Comparison of ENCODE assay signal across 26 mouse cellular contexts in genomic region chr9:51950667-51951066, GRCm38 (mm10).
"Had no signal": no experiment of that assay in that cellular context is flagged by ENCODE, and none has a peak within 500 bp of the region (broad histone marks: within the 10 kb centered on the region; RNA-seq: fewer than 3 reads in every experiment).

No protein-coding gene starts in this region.

- H3K9ac ChIP-seq: heart, embryonic 12.5 days; hindbrain, embryonic 12.5 days; hindbrain, embryonic 14.5 days; intestine, embryonic 15.5 days; limb, embryonic 13.5 days; limb, embryonic 15.5 days; liver, embryonic 13.5 days; liver, embryonic 15.5 days had no signal

- ATAC-seq: hindbrain, embryonic 16.5 days; inflammation-experienced regulatory T-cells, adult 6 months; intestine, embryonic 15.5 days; intestine, postnatal 0 days had no signal

- DNase-seq: gastrocnemius, adult 2 months; gastrocnemius, postnatal 10 days; gastrocnemius, postnatal 25 days; heart, adult 2 months; heart, postnatal 4 days; kidney, adult 18-20 months; kidney, adult 8-10 months; kidney, postnatal 14 days; layer of hippocampus, adult 9-11 months; layer of hippocampus, postnatal 36 days; left cerebral cortex, postnatal 4 days; liver, embryonic 13.5 days had no signal

- H3K27me3 ChIP-seq: heart, embryonic 12.5 days; hindbrain, embryonic 12.5 days; intestine, embryonic 15.5 days; limb, embryonic 13.5 days; limb, embryonic 15.5 days; liver, embryonic 13.5 days; liver, embryonic 15.5 days had no signal

- H3K27ac ChIP-seq: gastrocnemius, adult 2 months; heart, adult 2 months; heart, embryonic 10.5 days; hindbrain, embryonic 10.5 days; hindbrain, embryonic 12.5 days; hindbrain, embryonic 14.5 days; intestine, embryonic 15.5 days; kidney, postnatal 0 days; limb, embryonic 13.5 days; limb, embryonic 15.5 days; liver, embryonic 13.5 days; liver, embryonic 15.5 days had no signal

- H3K4me3 ChIP-seq: gastrocnemius, adult 2 months; heart, adult 2 months; heart, embryonic 10.5 days; heart, embryonic 12.5 days; hindbrain, embryonic 10.5 days; hindbrain, embryonic 12.5 days; intestine, embryonic 15.5 days; limb, embryonic 13.5 days; limb, embryonic 15.5 days; liver, embryonic 13.5 days; liver, embryonic 15.5 days had no signal

- H3K9me3 ChIP-seq: heart, embryonic 10.5 days; heart, embryonic 12.5 days; hindbrain, embryonic 10.5 days; hindbrain, embryonic 12.5 days; intestine, embryonic 15.5 days; limb, embryonic 13.5 days; limb, embryonic 15.5 days; liver, embryonic 13.5 days; liver, embryonic 15.5 days had no signal

- H3K4me1 ChIP-seq: heart, embryonic 10.5 days; hindbrain, embryonic 10.5 days; hindbrain, embryonic 12.5 days; intestine, embryonic 15.5 days; limb, embryonic 13.5 days; limb, embryonic 15.5 days; liver, embryonic 13.5 days; liver, embryonic 15.5 days had no signal

- H3K4me2 ChIP-seq: heart, embryonic 12.5 days; hindbrain, embryonic 12.5 days; hindbrain, embryonic 14.5 days; intestine, embryonic 15.5 days; limb, embryonic 13.5 days; limb, embryonic 15.5 days; liver, embryonic 11.5 days; liver, embryonic 13.5 days; liver, embryonic 15.5 days had no signal
